Mouse (Mus musculus) neural tube, embryonic 12.5 days (tissue): ENCODE data around the gene Ccdc63. TPM values are rescaled to one million over a fixed set of nuclear protein-coding genes. Genes with fewer than 3 reads are reported as not detected.

ENCODE experiments used
- ATAC-seq: fragments of 200-750 bp; cut with Nextera tagmentation; 2 replicates; pipeline ENCODE4 v1.8.0; 2017; ENCODE audit warnings: low read depth, mild to moderate bottlenecking, moderate TSS enrichment, moderate library complexity; ENCODE audit not compliant: low FRiP score
- H3K27ac ChIP-seq: fragments of 300-500 bp; sonication (generic); 2 replicates; pipeline ENCODE4 v1.5.1; 2016
- H3K27me3 ChIP-seq: fragments of 300-500 bp; sonication (generic); replicated peaks from 2 replicates; pipeline ENCODE4 v1.6.1; 2016; ENCODE audit warnings: mild to moderate bottlenecking
- H3K36me3 ChIP-seq: fragments of 300-500 bp; sonication (generic); 2 replicates; pipeline ENCODE4 v1.6.1; 2016; ENCODE audit warnings: mild to moderate bottlenecking
- H3K4me1 ChIP-seq: fragments of 300-500 bp; sonication (generic); 2 replicates; pipeline ENCODE4 v1.6.1; 2016
- H3K4me2 ChIP-seq: fragments of 300-500 bp; sonication (generic); replicated peaks from 2 replicates; pipeline ENCODE4 v1.6.1; 2016; ENCODE audit warnings: mild to moderate bottlenecking
- H3K4me3 ChIP-seq: fragments of 300-500 bp; sonication (generic); 2 replicates; pipeline ENCODE4 v1.5.1; 2016
- H3K9ac ChIP-seq: fragments of 300-500 bp; sonication (generic); 2 replicates; pipeline ENCODE4 v1.6.1; 2016; ENCODE audit warnings: mild to moderate bottlenecking
- H3K9me3 ChIP-seq: fragments of 300-500 bp; sonication (generic); 2 replicates; pipeline ENCODE4 v1.6.1; 2016; ENCODE audit warnings: mild to moderate bottlenecking
- WGBS: fragments of 180-500 bp; shearing (Covaris S2); methylation state at CpG from one replicate; pipeline ENCODE4 v1.1.7; 2016; 5-methylcytosine and 5-hydroxymethylcytosine counted together
- polyA plus RNA-seq: library from polyadenylated mRNA; unstranded; fragments of >200 nt; fragmentation: Nextera tagmentation; extraction: Ambion mirVana; gene quantifications from 2 replicates; pipeline ENCODE4 v1.2.1, GENCODE M21; 2016

Ccdc63 gene
- polyA plus RNA-seq, 1 experiment from 2014 or later = not detected

- no peak overlapping the region for H3K4me2 ChIP-seq
- H3K27me3 ChIP-seq = no peaks in the 10 kb centered on the region
- no peak overlapping the region for H3K27ac ChIP-seq
- H3K4me1 ChIP-seq = no peaks in the 10 kb centered on the region; the same call in 1 of the 2 replicates
- 66% methylated on average over 26 of the region's 26 CpGs for WGBS
- H3K4me3 ChIP-seq = no peak overlapping the region
- ATAC-seq = no peak
- no peaks in the 10 kb centered on the region for H3K9me3 ChIP-seq
- H3K36me3 ChIP-seq = no peaks in the 10 kb centered on the region
- no peak overlapping the region for H3K9ac ChIP-seq
Observed at GRCm38 (mm10) chr5:122111091-122111932, 29.3 kb downstream of the Ccdc63 start.

GRCm38 (mm10) chr5:122110625-122111024 lies 30.0 kb downstream of the Ccdc63 start:
- H3K4me3 ChIP-seq = no peak overlapping the region
- H3K4me2 ChIP-seq = no peak overlapping the region
- 91% methylated on average over 13 of the region's 13 CpGs for WGBS
- no peak for ATAC-seq
- no peaks in the 10 kb centered on the region for H3K9me3 ChIP-seq
- H3K27ac ChIP-seq = no peak overlapping the region
- no peaks in the 10 kb centered on the region for H3K27me3 ChIP-seq
- no peak overlapping the region for H3K9ac ChIP-seq
- H3K36me3 ChIP-seq = no peaks in the 10 kb centered on the region
- H3K4me1 ChIP-seq = no peaks in the 10 kb centered on the region; the same call in 1 of the 2 replicates

- Histone ChIP-seq H3K9ac (no peak overlapping the region), H3K27ac (no peak overlapping the region), H3K4me3 (no peak overlapping the region), H3K27me3 (no peaks in the 10 kb centered on the region), H3K36me3 (no peaks in the 10 kb centered on the region), H3K4me1 (no peaks in the 10 kb centered on the region; the same call in 1 of the 2 replicates), H3K4me2 (no peak overlapping the region), H3K9me3 (no peaks in the 10 kb centered on the region)
- WGBS = 49% methylated on average over 16 of the region's 16 CpGs
- ATAC-seq = no peak
Observed at GRCm38 (mm10) chr5:122109325-122110060, 31.1 kb downstream of the Ccdc63 start.

GRCm38 (mm10) chr5:122108104-122108503 lies 32.5 kb downstream of the Ccdc63 start:
- H3K4me3 ChIP-seq = no peak overlapping the region
- no peak overlapping the region for H3K4me2 ChIP-seq
- H3K27ac ChIP-seq = no peak overlapping the region
- no peak overlapping the region for H3K9ac ChIP-seq
- no peak for ATAC-seq
- no peaks in the 10 kb centered on the region for H3K27me3 ChIP-seq
- H3K9me3 ChIP-seq = no peaks in the 10 kb centered on the region
- no peaks in the 10 kb centered on the region for H3K36me3 ChIP-seq
- peaks cover 3% of the 10 kb centered on the region; the same call in 1 of the 2 replicates for H3K4me1 ChIP-seq
- 71% methylated on average over 6 of the region's 6 CpGs for WGBS

GRCm38 (mm10) chr5:122106212-122106611 lies 34.4 kb downstream of the Ccdc63 start:
- WGBS = 84% methylated on average over 6 of the region's 6 CpGs
- ATAC-seq = no peak

GRCm38 (mm10) chr5:122104981-122105380 lies 35.6 kb downstream of the Ccdc63 start:
- H3K36me3 ChIP-seq = no peaks in the 10 kb centered on the region
- H3K4me1 ChIP-seq = peaks cover 11% of the 10 kb centered on the region; the same call in 1 of the 2 replicates
- ATAC-seq = no peak
- no peak overlapping the region for H3K27ac ChIP-seq
- H3K4me2 ChIP-seq = no peak overlapping the region
- no peak overlapping the region for H3K4me3 ChIP-seq
- no peaks in the 10 kb centered on the region for H3K9me3 ChIP-seq
- no peak overlapping the region for H3K9ac ChIP-seq
- WGBS = 90% methylated on average over 9 of the region's 9 CpGs
- peaks cover 4% of the 10 kb centered on the region; the same call in 1 of the 2 replicates for H3K27me3 ChIP-seq

More at GRCm38 (mm10) chr5:122106212-122106611, 34.4 kb downstream of the Ccdc63 start:
- Histone ChIP-seq H3K4me3 (no peak overlapping the region), H3K4me1 (peaks cover 11% of the 10 kb centered on the region; the same call in 1 of the 2 replicates), H3K27me3 (peaks cover 3% of the 10 kb centered on the region; the same call in 1 of the 2 replicates), H3K4me2 (no peak overlapping the region), H3K9me3 (no peaks in the 10 kb centered on the region), H3K36me3 (no peaks in the 10 kb centered on the region), H3K9ac (no peak overlapping the region), H3K27ac (no peak overlapping the region)

- Histone ChIP-seq H3K27me3 (peaks cover 4% of the 10 kb centered on the region; the same call in 1 of the 2 replicates), H3K4me2 (no peak overlapping the region), H3K9ac (no peak overlapping the region), H3K4me1 (peaks cover 11% of the 10 kb centered on the region; the same call in 1 of the 2 replicates), H3K4me3 (no peak overlapping the region), H3K36me3 (no peaks in the 10 kb centered on the region), H3K9me3 (no peaks in the 10 kb centered on the region), H3K27ac (no peak overlapping the region)
- WGBS = 23% methylated on average over 2 of the region's 2 CpGs
- no peak for ATAC-seq
Observed at GRCm38 (mm10) chr5:122104201-122104600, 36.4 kb downstream of the Ccdc63 start.

- WGBS = 51% methylated on average over 12 of the region's 12 CpGs
- Histone ChIP-seq H3K36me3 (no peaks in the 10 kb centered on the region), H3K4me1 (peaks cover 11% of the 10 kb centered on the region; the same call in 1 of the 2 replicates), H3K27ac (no peak overlapping the region), H3K4me2 (no peak overlapping the region), H3K4me3 (no peak overlapping the region), H3K27me3 (peaks cover 4% of the 10 kb centered on the region; the same call in 1 of the 2 replicates), H3K9ac (no peak overlapping the region), H3K9me3 (no peaks in the 10 kb centered on the region)
- ATAC-seq = no peak
Observed at GRCm38 (mm10) chr5:122103075-122103474, 37.5 kb downstream of the Ccdc63 start.

GRCm38 (mm10) chr5:122102476-122103050 lies 38.1 kb downstream of the Ccdc63 start:
- H3K27me3 ChIP-seq = peaks cover 4% of the 10 kb centered on the region; the same call in 1 of the 2 replicates
- no peaks in the 10 kb centered on the region for H3K9me3 ChIP-seq
- no peak overlapping the region for H3K4me3 ChIP-seq
- H3K27ac ChIP-seq = no peak overlapping the region
- no peak overlapping the region for H3K9ac ChIP-seq
- H3K4me1 ChIP-seq = peaks cover 11% of the 10 kb centered on the region; the same call in 1 of the 2 replicates
- 42% methylated on average over 7 of the region's 7 CpGs for WGBS
- no peak overlapping the region for H3K4me2 ChIP-seq
- H3K36me3 ChIP-seq = no peaks in the 10 kb centered on the region
- ATAC-seq = no peak

GRCm38 (mm10) chr5:122094439-122094838 lies 46.2 kb downstream of the Ccdc63 start:
- 91% methylated on average over 10 of the region's 10 CpGs for WGBS
- Histone ChIP-seq H3K4me2 (no peak overlapping the region), H3K9ac (no peak overlapping the region), H3K36me3 (no peaks in the 10 kb centered on the region), H3K27ac (no peak overlapping the region), H3K27me3 (no peaks in the 10 kb centered on the region), H3K4me1 (no peaks in the 10 kb centered on the region), H3K9me3 (no peaks in the 10 kb centered on the region), H3K4me3 (no peak overlapping the region)
- ATAC-seq = no peak

- H3K4me1 ChIP-seq = no peaks in the 10 kb centered on the region
- WGBS = 92% methylated on average over 14 of the region's 14 CpGs
- no peaks in the 10 kb centered on the region for H3K9me3 ChIP-seq
- H3K9ac ChIP-seq = no peak overlapping the region
- H3K27ac ChIP-seq = no peak overlapping the region
- H3K36me3 ChIP-seq = no peaks in the 10 kb centered on the region
- no peak overlapping the region for H3K4me2 ChIP-seq
- H3K27me3 ChIP-seq = no peaks in the 10 kb centered on the region
- ATAC-seq = no peak
- H3K4me3 ChIP-seq = no peak overlapping the region
Observed at GRCm38 (mm10) chr5:122093734-122094133, 46.9 kb downstream of the Ccdc63 start.

GRCm38 (mm10) chr5:122092794-122093193 lies 47.8 kb downstream of the Ccdc63 start:
- Histone ChIP-seq H3K4me2 (no peak overlapping the region), H3K27ac (no peak overlapping the region), H3K27me3 (no peaks in the 10 kb centered on the region), H3K4me1 (no peaks in the 10 kb centered on the region), H3K4me3 (no peak overlapping the region), H3K36me3 (no peaks in the 10 kb centered on the region), H3K9ac (no peak overlapping the region), H3K9me3 (no peaks in the 10 kb centered on the region)
- no peak for ATAC-seq
- 43% methylated on average over 11 of the region's 11 CpGs for WGBS
